Mouse (Mus musculus) lung, embryonic 14.5 days (tissue): ENCODE measurements around the gene Sst. TPM values are rescaled to one million over a fixed set of nuclear protein-coding genes. Genes with fewer than 3 reads are reported as not detected.

ENCODE experiments used
- ATAC-seq: fragments of 200-750 bp; cut with Nextera tagmentation; 2 replicates; pipeline ENCODE4 v1.8.0; 2017; ENCODE audit warnings: mild to moderate bottlenecking, moderate TSS enrichment, moderate library complexity; ENCODE audit not compliant: insufficient read depth
- DNase-seq: peaks from one replicate; pipeline ENCODE4 v3.0.0-alpha.2; 2015
- H3K27ac ChIP-seq: fragments of 300-500 bp; sonication (generic); 2 replicates; pipeline ENCODE4 v1.5.1; 2014; ENCODE audit warnings: low read depth, mild to moderate bottlenecking, moderate library complexity
- H3K27me3 ChIP-seq: fragments of 300-500 bp; sonication (generic); 2 replicates; pipeline ENCODE4 v1.6.1; 2014; ENCODE audit warnings: low read length, control low read depth; ENCODE audit not compliant: insufficient read depth
- H3K36me3 ChIP-seq: fragments of 300-500 bp; sonication (generic); 2 replicates; pipeline ENCODE4 v1.6.1; 2014; ENCODE audit warnings: control low read depth; ENCODE audit not compliant: insufficient read depth
- H3K4me1 ChIP-seq: fragments of 300-500 bp; sonication (generic); 2 replicates; pipeline ENCODE4 v1.6.1; 2014; ENCODE audit warnings: antibody characterized with exemption, control low read depth; ENCODE audit not compliant: insufficient read depth
- H3K4me2 ChIP-seq: fragments of 300-500 bp; sonication (generic); 2 replicates; pipeline ENCODE4 v1.6.1; 2014; ENCODE audit warnings: mild to moderate bottlenecking
- H3K4me3 ChIP-seq: fragments of 300-500 bp; sonication (generic); 2 replicates; pipeline ENCODE4 v1.5.1; 2014; ENCODE audit warnings: low read depth, low read length
- H3K9ac ChIP-seq: fragments of 300-500 bp; sonication (generic); 2 replicates; pipeline ENCODE4 v1.6.1; 2014
- H3K9me3 ChIP-seq: fragments of 300-500 bp; sonication (generic); 2 replicates; pipeline ENCODE4 v1.6.1; 2016; ENCODE audit warnings: low read depth, low read length, control low read depth
- CTCF ChIP-seq: IDR thresholded peaks from 2 replicates; pipeline ENCODE4 v1.5.1; 2016; ENCODE audit warnings: antibody characterized with exemption, low read depth
- WGBS: fragments of 180-500 bp; shearing (Covaris S2); extraction: QIAGEN DNeasy Blood & Tissue Kit; methylation state at CpG from one replicate; pipeline ENCODE4 v1.1.7; 2014; 5-methylcytosine and 5-hydroxymethylcytosine counted together
- polyA plus RNA-seq: library from polyadenylated mRNA; unstranded; fragments of >200 nt; fragmentation: Nextera tagmentation; extraction: Ambion mirVana; gene quantifications from 2 replicates; pipeline ENCODE4 v1.2.1, GENCODE M21; 2014

The Sst gene
- polyA plus RNA-seq, 1 experiment from 2014 or later: not detected

GRCm38 (mm10) chr16:23901411-23901810 lies 10.7 kb upstream of the Sst start:
- Histone ChIP-seq H3K4me3 (no peak overlapping the region), H3K27ac (no peak overlapping the region), H3K36me3 (no peaks in the 10 kb centered on the region), H3K9me3 (no peaks in the 10 kb centered on the region), H3K27me3 (no peaks in the 10 kb centered on the region), H3K9ac (no peak overlapping the region), H3K4me2 (no peak overlapping the region), H3K4me1 (no peaks in the 10 kb centered on the region; the same call in 1 of the 2 replicates)
- no peak for TF ChIP-seq CTCF
- no peak for ATAC-seq
- no peak for DNase-seq
- 82% methylated on average over 7 of the region's 7 CpGs for WGBS

DNA sequence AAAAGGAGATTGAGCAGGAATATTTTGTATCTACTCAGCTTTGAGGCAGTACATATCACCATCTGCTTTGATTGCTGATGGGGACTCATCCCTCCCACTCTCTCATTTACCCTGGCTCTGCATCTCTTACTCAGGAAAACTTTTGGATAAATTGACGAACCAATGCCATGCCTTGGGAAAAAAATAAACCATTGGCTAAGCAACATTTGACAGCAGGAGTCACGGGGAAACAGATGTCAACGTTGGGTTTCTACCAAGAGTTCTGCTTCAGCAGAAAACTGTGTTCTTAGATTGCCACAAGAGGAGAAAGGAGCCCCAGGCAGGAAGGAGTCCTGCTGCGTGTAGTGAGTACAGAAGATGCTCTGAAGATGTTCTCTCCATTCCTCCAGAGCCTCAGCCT lies 9.3 kb upstream of the Sst start:
- H3K9me3 ChIP-seq: no peaks in the 10 kb centered on the region

DNA sequence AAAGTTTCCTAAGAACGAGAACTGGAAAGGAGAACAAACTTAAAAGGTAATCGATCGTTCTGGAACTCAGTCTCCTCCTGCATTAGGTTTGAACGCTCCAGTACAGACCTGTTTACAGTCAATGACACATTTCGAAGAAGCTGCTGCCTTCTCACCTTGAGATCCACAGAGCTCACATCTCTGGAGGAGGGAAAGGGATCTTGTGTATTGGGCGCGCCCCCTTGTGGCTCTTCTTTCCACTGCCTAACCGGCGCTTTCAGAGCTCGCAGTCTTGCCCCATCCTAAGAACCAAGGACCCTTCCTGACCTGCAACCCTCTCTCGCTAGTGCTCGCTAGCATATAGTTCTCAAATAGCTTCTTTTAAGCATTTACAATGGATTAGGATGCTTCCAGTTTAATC lies 8.1 kb upstream of the Sst start:
- no peak overlapping the region for H3K27ac ChIP-seq
- no peak overlapping the region for H3K9ac ChIP-seq
- H3K27me3 ChIP-seq: no peaks in the 10 kb centered on the region
- peak overlapping the region; percentile 33 for H3K4me2 ChIP-seq
- peak; percentile 75; the same call in 1 of the 2 replicates for ATAC-seq
- DNase-seq: peak; percentile 93
- no peak overlapping the region for H3K4me3 ChIP-seq
- 11% methylated on average over 12 of the region's 12 CpGs for WGBS
- no peaks in the 10 kb centered on the region; the same call in 1 of the 2 replicates for H3K4me1 ChIP-seq
- no peaks in the 10 kb centered on the region for H3K36me3 ChIP-seq
- TF ChIP-seq CTCF: peak; percentile 90
- no peaks in the 10 kb centered on the region for H3K9me3 ChIP-seq

More for the DNA sequence above, 9.3 kb upstream of the Sst start:
- no peak overlapping the region for H3K9ac ChIP-seq
- DNase-seq (no peak), ATAC-seq (no peak)
- H3K4me1 ChIP-seq: no peaks in the 10 kb centered on the region; the same call in 1 of the 2 replicates
- no peak for TF ChIP-seq CTCF
- no peaks in the 10 kb centered on the region for H3K36me3 ChIP-seq
- 80% methylated on average over 4 of the region's 4 CpGs for WGBS
- H3K27me3 ChIP-seq: no peaks in the 10 kb centered on the region
- no peak overlapping the region for H3K4me2 ChIP-seq
- no peak overlapping the region for H3K27ac ChIP-seq
- no peak overlapping the region for H3K4me3 ChIP-seq

DNA sequence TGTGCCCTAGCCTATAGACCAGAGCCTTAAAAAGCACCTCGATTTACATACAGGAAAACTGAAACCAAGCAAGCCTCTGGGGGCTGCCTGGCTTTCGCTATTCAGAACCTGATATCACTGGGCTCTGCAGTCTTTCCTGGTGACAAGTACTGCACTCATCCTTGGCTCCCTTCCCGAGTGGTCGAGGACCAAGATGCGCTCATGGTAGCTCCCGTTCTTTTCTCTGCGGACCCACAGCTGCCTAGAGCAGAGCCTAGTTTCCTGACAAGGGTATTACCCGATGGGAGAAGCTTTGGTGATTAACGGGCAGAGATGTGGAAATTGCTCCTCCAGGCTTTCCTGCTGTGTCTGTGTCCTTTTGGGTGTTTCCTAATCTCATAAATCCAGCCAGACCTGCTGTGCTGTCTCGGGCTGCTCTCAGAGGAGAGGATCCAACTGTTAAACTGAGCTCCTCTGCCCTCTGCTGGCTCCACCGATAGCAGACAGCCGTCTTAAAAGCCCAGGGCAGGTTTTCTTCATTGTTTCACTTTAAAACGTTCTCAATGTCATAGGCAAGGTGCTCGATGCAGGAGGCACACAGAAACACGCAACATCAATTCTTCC lies 7.3 kb upstream of the Sst start:
- Histone ChIP-seq H3K9ac (no peak overlapping the region), H3K36me3 (no peaks in the 10 kb centered on the region), H3K9me3 (no peaks in the 10 kb centered on the region), H3K4me3 (no peak overlapping the region), H3K27ac (no peak overlapping the region), H3K27me3 (no peaks in the 10 kb centered on the region), H3K4me2 (peak overlapping the region; percentile 33), H3K4me1 (no peaks in the 10 kb centered on the region; the same call in 1 of the 2 replicates)
- DNase-seq: peak; percentile 90
- WGBS: 13% methylated on average over 15 of the region's 15 CpGs
- TF ChIP-seq CTCF: peak; percentile 78
- peak; percentile 77 for ATAC-seq

DNA sequence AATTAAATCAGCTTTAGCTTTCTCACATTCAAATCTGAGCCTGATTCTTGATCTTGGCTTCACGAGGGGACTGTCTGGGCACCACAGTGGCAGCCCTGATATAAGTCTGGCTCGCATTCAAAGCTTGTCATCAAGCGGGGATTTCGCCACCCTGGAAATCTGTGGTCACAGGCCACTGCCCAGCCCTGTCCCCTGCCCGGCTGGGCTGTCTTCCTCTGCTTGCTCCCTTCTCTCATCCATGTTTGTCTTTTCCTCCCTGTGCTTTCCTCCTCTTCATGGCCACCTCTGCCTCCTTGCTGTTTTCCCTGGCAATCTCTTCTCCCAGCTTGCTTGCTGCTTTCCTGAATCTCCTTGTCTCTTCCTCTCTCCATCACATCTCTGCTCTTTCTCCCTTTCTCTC lies 6.7 kb upstream of the Sst start:
- Histone ChIP-seq H3K36me3 (no peaks in the 10 kb centered on the region), H3K9ac (no peak overlapping the region), H3K9me3 (no peaks in the 10 kb centered on the region), H3K27me3 (no peaks in the 10 kb centered on the region), H3K4me1 (no peaks in the 10 kb centered on the region; the same call in 1 of the 2 replicates), H3K4me3 (no peak overlapping the region), H3K4me2 (no peak overlapping the region), H3K27ac (no peak overlapping the region)
- DNase-seq (no peak), ATAC-seq (no peak)
- WGBS: 64% methylated on average over 5 of the region's 5 CpGs
- no peak for TF ChIP-seq CTCF

DNA sequence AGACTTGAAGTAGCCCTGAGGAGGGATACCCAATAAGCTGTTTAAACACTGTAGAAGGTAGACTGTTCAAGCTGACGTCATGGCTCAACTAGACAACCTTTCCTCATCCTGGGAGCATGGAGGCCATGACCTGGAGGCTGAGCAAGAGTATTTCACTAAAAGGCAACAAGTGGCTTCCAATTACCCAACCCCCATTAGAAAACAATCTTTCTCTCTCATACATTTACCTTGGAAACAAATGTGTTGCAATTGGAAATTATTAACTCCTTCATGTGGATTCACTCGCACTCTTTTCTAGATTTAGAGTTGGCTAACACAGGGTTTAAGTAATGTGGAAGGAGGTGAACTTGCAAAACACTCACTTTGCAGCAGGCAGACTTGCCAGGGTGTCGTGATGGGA lies 4.4 kb upstream of the Sst start:
- Histone ChIP-seq H3K9ac (no peak overlapping the region), H3K27ac (no peak overlapping the region), H3K4me2 (no peak overlapping the region), H3K9me3 (no peaks in the 10 kb centered on the region), H3K27me3 (peaks cover 13% of the 10 kb centered on the region), H3K4me1 (no peaks in the 10 kb centered on the region; the same call in 1 of the 2 replicates), H3K36me3 (no peaks in the 10 kb centered on the region), H3K4me3 (no peak overlapping the region)
- DNase-seq: no peak
- WGBS: 73% methylated on average over 3 of the region's 3 CpGs
- no peak for ATAC-seq
- no peak for TF ChIP-seq CTCF

DNA sequence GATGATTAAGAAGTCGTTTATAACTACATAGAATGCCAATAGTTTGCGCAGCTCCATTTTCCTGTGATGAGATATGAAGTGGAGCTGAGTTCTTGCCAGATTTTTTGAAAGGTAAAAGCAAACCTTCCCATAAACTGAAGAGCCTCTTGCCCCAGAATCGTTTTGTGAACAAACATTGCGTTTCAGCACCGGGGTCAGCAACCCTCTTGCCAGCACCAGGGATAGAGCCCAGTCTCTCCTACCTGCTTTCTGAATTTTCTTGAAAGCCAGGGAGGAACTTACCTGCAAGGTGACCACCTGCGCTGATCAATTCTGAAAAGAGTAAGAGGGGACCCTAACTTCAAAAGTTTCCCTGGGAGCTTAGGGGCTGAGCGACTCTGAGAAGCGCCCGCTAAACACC lies 607 bp downstream of the Sst start:
- H3K27ac ChIP-seq: no peak overlapping the region
- no peak overlapping the region for H3K9ac ChIP-seq
- H3K9me3 ChIP-seq: no peaks in the 10 kb centered on the region
- peaks cover 13% of the 10 kb centered on the region for H3K27me3 ChIP-seq
- TF ChIP-seq CTCF: no peak
- no peak overlapping the region for H3K4me2 ChIP-seq
- no peak overlapping the region for H3K4me3 ChIP-seq
- no peaks in the 10 kb centered on the region for H3K36me3 ChIP-seq
- 2% methylated on average over 9 of the region's 9 CpGs for WGBS
- peak; percentile 78 for DNase-seq
- no peaks in the 10 kb centered on the region for H3K4me1 ChIP-seq
- ATAC-seq: no peak
